Mouse (Mus musculus): ENCODE data around the gene Pard3.

Gene Pard3

DNA sequence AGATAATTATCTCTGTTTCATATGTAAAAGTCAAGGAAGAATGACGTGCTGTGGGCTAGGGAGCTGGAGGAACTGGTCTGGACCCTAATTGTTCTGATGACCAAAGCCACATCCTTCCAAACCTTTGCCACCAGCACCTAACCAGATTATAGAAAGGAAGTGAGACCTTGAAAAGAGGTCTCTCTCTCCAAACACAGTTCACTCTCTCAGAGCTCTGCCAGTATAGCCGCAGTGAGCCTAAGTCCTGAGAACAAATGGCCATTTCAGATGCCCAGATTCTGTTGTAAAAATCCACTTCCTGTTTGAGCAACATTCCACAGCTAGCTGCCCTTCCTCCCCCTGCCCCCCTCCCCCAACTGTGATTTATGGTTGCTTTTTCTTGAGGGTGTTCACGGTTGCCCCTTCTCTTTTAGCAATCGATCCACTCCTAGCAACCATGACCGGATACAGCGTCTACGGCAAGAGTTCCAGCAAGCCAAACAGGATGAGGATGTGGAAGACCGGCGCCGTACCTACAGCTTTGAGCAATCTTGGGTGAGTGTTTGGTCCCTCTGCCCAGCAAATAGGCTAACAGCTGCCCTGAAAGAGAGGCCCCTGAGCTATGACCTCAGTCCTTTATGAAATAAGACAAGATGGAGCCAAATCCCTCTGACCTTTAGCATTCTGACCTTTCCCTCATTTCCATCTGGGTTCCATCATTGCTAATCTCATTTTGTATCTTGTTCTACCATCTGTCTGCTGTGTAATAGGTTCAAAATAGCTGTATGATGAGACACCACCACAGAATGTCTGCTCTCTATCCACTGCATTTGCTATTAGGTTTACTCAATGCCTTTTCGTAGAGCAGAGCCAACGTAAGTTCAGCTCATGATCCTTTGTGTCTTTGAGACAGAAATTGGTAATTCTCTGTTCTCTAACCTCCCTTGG lies 529.2 kb downstream of the Pard3 start:
- DNase-seq (ENCODE audit: low read depth, low spot score): peak; percentile 13

DNA sequence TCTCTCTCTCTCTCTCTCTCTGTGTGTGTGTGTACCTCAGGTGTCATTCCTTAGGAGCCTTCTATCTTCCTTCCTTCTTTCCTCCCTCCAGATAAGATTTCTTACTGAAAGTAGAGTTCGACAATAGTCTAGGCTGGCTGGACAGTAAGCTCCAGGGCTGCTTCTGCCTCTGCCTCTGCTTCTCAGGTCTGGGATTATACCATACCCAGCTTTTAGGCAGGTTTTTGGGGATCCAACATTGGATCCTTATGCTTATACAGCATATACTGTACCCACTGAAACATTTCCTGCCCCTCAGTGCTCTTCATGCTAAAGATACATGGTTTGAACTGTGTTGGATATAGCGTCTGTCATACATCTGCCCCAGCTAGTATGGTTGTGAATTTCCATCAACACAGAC lies 536.9 kb downstream of the Pard3 start:
- DNase-seq (ENCODE audit: low read depth, low spot score): no peak

DNA sequence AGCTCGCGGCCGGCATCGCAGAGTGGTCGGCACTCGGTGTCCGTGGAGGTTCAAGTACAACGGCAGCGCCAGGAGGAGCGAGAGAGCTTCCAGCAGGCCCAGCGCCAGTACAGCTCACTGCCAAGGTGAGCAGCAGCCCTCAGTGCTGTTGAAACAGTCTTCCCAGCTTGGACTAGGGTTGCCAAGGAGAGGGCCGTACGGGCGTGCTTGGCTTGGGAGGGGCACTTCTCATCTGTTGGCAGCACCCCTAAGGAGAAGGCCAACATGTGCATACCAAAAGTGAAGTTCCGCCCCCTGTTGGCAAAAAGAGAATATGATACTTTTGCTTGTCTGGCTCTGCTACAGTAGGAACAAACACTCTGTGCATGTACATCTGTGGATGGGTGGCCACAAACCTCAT lies 539.4 kb downstream of the Pard3 start:
- no peak for DNase-seq (ENCODE audit: low read depth, low spot score)

DNA sequence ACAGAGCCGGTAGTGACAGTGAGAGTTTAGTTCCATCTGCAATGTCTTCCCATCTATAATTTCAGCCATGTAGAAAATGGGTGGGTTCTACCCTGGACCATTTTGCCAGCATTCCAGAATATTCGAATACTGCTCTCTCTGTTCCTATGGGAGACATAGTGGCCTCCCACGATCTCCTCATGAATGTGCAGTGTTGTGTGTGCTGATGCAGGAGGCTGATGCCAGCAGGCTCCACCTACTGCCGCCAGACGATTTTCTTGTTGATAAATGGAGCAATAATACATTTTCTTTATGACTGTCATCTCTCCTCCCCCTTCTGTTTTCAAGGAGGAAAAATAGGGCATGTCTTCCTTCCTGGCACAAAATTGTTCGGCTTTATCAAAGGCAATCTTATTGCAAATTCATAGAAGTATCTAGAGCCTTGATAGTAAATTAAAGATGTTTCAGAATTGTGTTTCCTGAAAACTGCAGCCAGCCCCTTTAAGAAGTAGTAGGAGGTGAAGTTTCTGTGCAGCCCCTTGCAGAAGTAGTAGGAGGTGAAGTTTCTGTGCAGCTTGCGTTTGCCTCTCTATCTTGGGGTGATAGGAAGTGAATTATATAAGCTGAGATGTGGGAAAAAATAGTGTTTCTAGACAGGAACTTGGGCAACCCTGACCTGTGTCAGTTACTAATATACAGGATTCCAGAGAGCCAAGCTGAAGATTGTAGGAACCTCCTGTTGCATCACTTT lies 545.0 kb downstream of the Pard3 start:
- DNase-seq (ENCODE audit: low read depth, low spot score): no peak

DNA sequence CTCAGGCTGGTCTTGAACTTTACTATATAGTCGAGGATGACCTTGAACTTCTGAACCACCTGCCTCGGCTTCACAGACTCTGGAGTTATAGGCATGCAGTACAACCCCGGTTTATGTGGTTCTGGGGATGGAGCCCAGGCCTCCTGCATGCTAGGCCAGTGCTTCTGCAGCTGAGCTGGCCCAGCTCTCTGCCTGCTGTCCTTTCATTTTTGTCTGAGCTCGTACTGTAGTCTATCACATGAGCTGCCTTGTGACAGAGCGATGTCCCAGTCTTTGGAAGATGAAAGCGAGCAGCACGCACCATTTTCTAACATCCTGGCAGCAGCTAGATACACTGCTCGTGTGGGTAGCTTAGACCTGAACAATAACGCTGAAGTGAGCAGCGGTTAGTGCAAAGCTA lies 545.6 kb downstream of the Pard3 start:
- DNase-seq (ENCODE audit: low read depth, low spot score): no peak

DNA sequence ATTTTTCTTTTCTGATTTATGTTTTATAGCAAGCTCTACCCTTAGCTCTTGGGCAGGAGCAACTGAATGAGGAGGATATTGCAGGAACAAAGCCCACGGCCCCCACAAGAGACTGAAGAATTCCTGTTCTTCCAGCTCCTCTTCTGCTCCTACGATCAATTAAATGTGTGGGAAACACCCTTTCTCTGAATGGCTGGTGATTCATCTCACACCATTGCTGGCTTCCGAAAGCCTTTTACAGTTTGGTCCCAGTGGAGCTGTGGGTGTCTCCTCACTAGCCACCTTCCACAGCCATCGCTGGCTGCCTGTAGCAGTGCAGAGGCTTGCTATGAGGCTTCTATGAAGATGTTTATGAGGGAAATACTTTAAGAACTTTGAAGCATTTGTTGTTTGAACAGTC lies 550.5 kb downstream of the Pard3 start:
- no peak for DNase-seq (ENCODE audit: low read depth, low spot score)

DNA sequence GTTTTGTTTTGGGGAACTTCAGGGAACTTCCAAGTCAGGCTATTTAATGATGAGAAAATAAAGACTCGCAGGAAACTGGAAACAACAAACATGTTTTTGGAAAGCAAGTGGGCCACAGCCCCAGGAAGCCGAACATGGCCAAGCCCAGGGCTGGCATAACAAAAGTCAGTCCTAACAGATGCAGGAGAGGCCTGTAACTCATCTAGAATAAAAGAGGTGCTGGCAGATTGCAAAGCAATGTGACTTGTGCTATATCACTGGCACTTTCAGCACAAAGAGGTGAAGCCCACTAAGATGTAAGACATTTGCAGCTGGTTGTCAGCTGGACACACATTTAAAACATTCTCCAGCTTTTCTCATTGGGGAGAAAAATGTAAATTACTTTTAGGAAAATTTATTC lies 553.0 kb downstream of the Pard3 start:
- DNase-seq (ENCODE audit: low read depth, low spot score): no peak

DNA sequence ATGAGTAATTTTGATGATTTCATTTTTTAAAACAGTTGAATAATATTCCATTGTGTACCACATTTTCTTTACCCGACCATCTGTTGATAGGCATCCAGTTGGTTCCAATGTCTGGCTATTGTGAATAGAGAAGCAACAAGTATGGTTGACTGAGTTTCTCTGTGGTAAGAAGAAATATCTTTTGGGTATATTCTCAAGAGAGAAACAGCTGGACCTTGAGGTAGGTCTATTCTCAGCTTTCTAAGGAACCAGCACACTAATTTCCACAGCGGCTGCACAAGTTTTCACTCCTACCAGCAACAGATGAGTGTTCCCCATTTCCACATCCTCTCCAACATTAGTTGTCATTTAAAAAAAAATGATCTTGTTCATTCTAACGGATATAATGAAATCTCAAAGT lies 558.4 kb downstream of the Pard3 start:
- DNase-seq (ENCODE audit: low read depth, low spot score): no peak

DNA sequence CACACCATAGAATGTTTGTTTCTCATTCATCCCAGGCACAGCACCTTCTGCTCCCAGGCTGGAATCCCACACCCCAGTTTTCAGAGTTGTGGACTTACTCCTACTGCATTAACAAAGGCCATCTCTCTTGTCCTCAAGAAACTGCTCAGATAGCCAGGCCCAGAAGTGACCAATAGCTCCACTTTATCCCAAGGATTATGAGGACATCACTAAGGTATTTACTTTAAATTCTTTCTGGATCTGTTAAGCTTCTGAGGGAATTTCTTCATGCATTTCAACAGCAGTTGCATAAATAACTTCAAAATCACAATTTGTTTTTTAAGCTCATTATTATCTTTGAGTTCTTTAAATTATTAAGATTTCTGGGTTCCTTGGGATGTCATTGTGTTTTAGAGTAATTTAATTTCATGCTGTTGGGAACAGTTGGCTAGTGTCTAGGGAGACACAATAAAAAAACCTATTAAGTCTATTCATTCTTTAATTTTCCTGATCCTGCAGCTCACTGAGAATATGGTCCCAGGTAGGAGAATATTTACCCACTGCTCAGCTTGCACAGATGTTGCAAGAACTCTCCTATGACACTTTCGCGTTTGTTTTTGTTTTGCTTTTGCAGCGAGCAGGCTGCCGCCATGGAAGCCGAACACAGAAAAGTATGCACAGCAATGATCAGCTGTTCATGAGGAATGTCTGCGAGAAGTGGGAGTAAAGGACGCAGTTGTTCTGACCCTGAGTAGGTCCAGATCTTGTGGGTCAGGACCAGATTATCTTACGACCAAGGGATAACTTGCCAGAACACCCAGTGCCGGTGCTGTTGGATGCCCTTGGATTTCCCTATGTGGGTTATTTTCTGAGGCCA lies 574.8 kb downstream of the Pard3 start:
- DNase-seq (ENCODE audit: low read depth, low spot score): peak; percentile 13

DNA sequence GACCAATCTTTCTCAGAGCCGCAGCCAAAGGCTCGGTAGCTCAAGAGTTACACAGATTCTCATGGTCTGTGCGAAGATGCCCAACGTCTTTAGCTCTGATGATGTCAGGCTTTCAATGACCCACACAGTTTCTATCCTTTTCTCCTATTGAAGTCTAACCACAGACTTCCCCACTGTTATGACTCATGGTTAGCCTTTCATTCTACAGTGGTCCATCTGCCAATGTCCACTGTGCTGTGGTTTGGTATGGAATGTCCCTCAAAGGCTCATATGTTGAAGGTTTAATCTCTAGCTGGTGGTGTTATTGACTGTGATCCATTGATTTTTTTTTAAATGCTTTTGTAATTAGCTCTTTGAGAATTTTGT lies 575.4 kb downstream of the Pard3 start:
- DNase-seq (ENCODE audit: low read depth, low spot score): peak; percentile 89

DNA sequence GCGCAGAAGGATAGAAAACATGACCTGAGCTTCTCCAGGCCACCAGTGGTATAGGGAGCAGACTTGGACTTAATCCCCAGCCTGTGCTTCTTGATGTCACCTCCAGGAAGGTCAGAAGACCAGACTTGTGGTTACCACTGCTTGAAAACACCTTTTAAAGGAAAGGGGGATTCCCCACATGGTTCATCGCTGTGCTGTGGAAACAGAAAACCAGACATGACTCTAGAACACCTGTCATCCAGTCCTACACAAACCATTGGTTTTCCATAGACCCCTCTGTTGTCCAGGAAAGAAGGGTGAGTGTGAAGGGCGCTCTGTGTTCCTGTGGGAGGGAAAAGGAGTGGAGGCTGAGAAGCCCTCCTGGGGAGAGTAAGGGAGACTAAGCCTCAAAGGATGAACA lies 591.9 kb downstream of the Pard3 start:
- DNase-seq (ENCODE audit: low read depth, low spot score): no peak
